In the genomic region with DNA sequence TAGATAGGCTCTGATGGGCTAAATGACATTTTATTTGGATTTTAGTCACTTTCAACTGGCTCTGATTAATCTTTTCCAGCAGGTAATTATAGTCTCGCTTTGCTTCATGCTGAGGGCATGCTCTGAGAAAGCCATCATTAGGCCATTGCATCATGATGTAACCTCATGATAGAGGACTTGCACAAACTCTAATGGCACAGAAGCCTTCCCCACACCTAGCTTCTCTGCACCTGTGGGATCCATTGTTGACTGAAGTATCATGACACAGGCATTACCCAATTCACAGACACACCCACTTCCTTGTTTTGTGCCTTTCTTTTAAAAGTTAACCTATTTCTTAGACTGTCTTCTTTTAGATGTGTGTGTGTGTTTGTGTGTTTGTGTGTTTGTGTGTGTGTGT, we compare ENCODE assay signal across 27 mouse cellular contexts.
"Had no signal": no experiment of that assay in that cellular context is flagged by ENCODE, and none has a peak within 500 bp of the region (broad histone marks: within the 10 kb centered on the region; RNA-seq: fewer than 3 reads in every experiment).

No protein-coding gene starts in this region.

- H3K9me3 ChIP-seq: heart, embryonic 13.5 days; heart, embryonic 15.5 days; hindbrain, embryonic 13.5 days; hindbrain, embryonic 15.5 days; kidney, embryonic 15.5 days; limb, embryonic 13.5 days; limb, embryonic 15.5 days; liver, embryonic 13.5 days; liver, embryonic 15.5 days had no signal

- DNase-seq: gastrocnemius, adult 2 months; gastrocnemius, postnatal 10 days; gastrocnemius, postnatal 25 days; heart, adult 11 months; heart, adult 2 months; heart, postnatal 14 days; heart, postnatal 36 days; kidney, adult 11 months; kidney, adult 2 months; kidney, adult 9 months; kidney, postnatal 10 days; kidney, postnatal 25 days; kidney, postnatal 4 days; layer of hippocampus, adult 9-11 months; layer of hippocampus, postnatal 36 days; left cerebral cortex, postnatal 4 days; liver, embryonic 13.5 days had no signal

- H3K27ac ChIP-seq: gastrocnemius, adult 2 months; heart, adult 2 months; heart, embryonic 13.5 days; heart, embryonic 15.5 days; hindbrain, embryonic 13.5 days; hindbrain, embryonic 15.5 days; hindbrain, postnatal 0 days; kidney, embryonic 15.5 days; limb, embryonic 13.5 days; limb, embryonic 15.5 days had no signal

- H3K36me3 ChIP-seq: heart, embryonic 13.5 days; heart, embryonic 15.5 days; hindbrain, embryonic 13.5 days; hindbrain, embryonic 15.5 days; kidney, embryonic 15.5 days; liver, embryonic 13.5 days; liver, embryonic 15.5 days had no signal

- H3K4me3 ChIP-seq: gastrocnemius, adult 2 months; heart, adult 2 months; heart, embryonic 13.5 days; heart, embryonic 15.5 days; hindbrain, embryonic 13.5 days; hindbrain, embryonic 15.5 days; kidney, embryonic 15.5 days; limb, embryonic 13.5 days; limb, embryonic 15.5 days; liver, embryonic 13.5 days; liver, embryonic 15.5 days had no signal

- H3K9ac ChIP-seq: heart, embryonic 13.5 days; heart, embryonic 15.5 days; hindbrain, embryonic 13.5 days; hindbrain, embryonic 15.5 days; kidney, embryonic 15.5 days; limb, embryonic 13.5 days; limb, embryonic 15.5 days; liver, embryonic 13.5 days; liver, embryonic 15.5 days had no signal

- H3K4me1 ChIP-seq: heart, embryonic 15.5 days; liver, embryonic 13.5 days; liver, embryonic 15.5 days had no signal

- ATAC-seq: hindbrain, postnatal 0 days had no signal

- H3K4me2 ChIP-seq: heart, embryonic 11.5 days; heart, embryonic 13.5 days; heart, embryonic 15.5 days; hindbrain, embryonic 13.5 days; hindbrain, embryonic 15.5 days; kidney, embryonic 15.5 days; limb, embryonic 13.5 days; limb, embryonic 15.5 days; liver, embryonic 13.5 days; liver, embryonic 15.5 days had no signal

- H3K27me3 ChIP-seq: heart, embryonic 15.5 days; hindbrain, embryonic 15.5 days; kidney, embryonic 15.5 days; limb, embryonic 13.5 days; limb, embryonic 15.5 days; liver, embryonic 13.5 days; liver, embryonic 15.5 days had no signal
